Mouse (Mus musculus): Measurements from ENCODE around the gene Batf3.
A peak's percentile ranks its signal among the peaks of the same experiment; 100 is the strongest.

Batf3 gene

DNA sequence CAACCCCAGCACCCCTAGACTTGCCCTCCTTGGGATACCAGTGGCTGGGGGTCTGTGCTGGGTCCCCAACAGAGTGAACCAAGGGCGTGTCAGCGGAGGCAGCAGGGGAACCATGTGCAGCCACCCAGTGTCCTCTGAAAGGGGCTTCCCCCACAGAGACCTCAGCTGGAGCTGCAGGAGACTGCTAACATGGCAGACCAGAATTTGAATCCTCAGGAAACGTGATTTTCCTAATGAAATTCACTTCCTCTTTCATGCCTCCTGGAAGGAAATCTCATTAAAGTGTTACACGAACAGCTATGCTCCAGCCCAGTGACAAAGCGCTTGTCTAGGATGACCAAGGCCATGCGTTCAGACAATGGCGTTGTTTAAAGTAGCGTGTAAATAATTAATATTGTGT, 10.7 kb upstream of the Batf3 start:
- DNase-seq, result no peak

DNA sequence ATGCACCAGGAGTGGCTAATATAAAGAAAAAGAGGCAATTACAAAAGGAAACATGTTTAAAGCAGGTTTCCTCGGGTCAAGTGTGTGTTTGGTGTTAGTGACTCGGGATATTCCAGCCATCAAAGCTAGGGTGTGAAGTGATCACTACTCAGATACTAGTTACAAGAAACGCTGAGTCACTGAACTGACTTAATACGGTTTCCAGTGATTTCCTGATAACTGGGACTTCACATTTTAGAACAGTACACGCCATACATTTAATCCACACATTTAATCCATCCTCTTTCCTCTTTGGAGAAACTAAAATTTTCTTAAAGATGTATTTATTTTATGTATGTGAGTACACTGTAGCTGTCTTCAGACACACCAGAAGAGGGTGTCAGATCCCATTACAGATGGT, 9.7 kb upstream of the Batf3 start:
- DNase-seq, result no peak

DNA sequence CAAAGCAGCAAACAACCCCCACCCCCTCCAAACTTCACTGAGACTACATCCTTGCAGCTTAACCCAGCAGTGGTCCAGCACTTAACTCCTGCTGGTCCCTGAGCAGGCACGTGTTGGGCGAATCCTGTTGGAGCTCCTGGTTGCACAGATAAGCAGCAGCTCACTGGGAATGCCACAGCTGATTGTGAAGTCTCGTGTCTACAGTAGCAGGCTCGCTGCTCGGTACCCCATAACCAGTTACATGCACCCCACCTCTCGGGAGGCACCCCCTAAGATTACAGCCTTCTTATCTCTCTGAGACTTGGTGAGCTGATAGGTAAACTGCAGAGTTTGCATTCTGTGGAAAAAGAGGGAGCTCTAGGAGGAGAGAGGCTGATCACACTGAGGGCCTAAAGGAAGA, 8.3 kb upstream of the Batf3 start:
- DNase-seq, result no peak

DNA sequence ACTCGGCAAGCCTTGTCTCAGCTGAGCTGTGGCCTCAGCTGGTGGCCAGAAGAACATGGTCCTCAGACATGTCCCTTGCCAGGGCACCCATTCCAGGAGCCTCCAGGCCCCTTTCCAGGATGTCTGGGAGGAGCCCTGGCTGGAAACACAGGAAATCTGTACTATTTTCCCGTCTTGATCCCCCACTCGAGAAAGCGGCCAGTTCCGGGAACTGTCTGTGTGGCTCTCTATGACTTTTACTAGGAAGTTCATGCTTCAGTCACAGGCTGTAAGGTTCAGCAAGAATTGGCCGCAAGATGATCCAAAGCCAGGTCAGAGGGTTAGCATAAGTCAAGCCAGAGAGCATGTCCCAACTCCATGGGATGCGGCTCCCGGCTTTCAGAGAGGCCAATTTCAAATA, 5.6 kb upstream of the Batf3 start:
- no peak for DNase-seq

DNA sequence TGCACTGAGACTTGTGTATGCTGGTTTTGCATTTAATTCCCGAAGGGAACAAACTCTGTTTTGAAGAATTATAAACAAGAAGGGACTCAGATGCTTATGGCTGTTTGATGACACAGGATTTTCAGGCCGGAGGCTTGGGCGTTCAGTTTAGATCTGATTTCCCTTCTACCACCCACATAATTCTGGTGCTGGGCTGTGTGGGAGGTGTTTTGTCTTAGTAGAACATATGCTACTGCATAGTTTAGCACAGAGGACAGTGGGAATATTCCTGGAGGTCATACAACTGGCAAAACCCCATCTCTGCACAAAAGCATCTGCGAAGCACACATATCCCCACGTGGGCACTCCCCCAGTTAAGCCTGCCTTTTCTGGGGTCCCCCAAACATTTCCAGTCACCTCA, 4.1 kb upstream of the Batf3 start:
- DNase-seq, result no peak

DNA sequence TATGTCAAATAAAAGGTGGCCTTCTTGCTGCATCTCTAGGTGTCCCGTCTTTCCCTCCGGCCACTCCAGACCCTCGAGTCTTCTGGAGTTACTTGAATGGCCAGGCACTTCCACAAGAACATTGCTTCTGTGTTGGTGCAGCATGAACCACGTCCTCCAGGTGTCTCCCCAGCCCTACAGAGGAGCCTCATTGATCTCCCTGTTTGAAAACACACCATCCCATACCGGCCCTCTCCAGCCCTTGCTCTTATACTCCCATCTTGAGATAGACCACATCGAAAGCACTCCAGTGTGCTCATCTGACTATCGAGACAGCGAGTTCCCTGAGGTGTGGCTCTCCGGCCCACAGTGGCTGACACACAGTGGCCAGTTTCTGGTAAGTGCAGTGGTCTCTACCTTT, 2.6 kb upstream of the Batf3 start:
- DNase-seq, result no peak

DNA sequence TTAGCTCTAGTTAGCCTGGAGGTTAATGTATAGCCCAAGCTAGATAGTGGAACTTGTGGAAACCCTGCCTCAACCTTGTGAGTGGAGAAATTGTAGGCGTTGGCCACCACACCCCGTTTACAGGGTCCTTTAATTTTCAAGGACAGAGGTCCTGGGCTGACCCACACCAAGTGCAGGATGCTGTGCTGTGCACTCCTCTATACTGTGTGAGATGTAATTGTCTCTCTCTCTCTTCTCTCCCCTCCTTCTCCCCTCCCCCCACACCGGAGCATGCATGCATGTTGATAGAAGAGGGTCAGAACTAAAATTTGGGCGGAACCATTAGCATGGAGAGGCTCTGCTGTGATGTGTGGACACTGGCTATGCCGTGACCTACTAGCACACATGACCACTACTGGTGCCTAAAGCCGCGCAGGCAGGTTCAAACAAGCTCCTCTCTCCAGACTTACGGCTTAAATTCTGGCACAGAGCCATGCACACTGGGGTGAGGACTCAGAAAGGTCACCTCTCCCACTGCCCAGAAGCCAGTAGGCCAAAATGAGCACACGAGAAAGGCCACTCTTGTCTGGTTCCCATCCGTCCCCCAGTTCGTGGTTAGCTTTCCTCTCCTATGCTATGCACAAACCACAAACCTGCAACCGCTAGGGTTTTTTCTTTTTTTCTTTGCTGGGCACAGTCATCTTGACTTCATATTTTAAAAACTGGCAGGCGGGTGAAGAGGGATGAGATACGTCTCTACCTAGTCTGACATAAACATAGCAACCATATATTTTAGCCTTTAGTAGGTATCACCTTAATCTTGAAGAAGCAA, 571 bp upstream of the Batf3 start:
- no peak for DNase-seq

DNA sequence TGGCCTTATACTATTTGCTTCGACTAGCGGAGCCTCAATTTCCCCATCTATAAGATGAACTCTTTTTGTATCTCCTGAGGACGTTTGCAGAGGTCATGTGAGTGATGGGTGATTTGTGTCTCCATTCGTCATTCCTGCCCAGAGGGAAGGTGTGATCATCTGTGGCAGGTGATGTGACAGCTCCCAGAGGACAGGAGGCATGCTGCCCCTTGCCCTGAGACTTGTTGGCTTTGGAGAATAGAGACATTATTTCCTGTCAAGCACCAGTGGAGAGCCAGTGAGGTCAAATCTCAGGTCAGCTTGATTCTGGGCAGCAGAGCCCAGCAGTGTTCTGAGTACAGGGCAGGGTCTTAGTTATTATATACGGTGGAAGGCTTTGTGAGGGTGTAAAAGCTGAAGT, 1.5 kb downstream of the Batf3 start:
- no peak for DNase-seq

DNA sequence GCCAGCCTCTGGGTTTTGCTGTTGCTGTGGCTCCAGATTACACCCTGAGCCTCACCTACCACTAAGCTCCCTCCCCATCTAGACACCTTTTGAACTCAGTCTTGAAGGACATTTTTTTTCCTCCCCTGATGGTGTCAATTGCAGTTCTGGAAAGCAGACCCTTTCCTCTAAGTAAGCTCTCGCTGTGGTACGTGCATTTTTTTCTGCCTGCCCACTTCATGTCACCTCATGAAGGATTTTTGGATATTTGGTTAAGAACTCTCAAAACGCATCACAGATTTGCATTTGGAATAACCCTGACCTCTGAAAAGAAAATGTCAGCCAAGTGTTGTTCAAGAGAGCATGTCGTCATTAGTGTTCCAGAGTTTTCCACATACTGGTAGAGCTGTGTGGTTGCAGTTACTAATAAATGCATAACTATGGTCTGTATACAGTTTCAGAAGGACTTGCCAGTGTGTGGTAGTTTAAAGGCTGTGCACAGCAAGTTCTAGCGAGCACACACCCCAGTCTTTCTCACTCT, 2.2 kb downstream of the Batf3 start:
- DNase-seq, result no peak

DNA sequence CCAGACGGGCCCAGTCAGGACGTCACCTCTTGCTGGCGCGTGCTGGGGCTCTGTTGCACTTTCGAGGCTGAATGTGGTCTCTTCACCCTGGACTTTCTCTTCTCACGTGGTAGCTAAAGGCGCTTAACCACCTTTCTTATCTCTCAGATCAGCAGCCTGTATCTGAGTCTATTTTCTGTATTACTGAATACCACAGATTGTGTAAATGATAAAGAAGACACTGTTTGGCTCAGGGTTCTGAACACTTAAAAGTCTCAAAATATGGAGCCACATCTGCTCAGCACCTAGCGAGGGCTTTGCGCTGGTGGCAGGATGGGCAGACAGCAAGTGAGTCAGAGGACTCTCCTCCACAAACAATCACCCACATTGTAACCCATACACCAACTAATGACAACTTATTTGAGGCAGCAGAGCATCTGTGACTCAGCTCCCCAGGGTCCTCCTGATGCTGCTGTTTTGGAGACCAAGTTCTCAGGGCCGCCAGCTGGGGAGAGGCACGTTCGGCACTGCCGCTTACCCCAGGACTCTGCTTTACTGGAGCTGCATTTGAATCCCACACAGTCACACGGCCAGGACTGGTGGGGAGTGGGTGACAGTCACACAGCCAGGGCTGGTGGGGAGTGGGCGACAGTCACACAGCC, 5.2 kb downstream of the Batf3 start:
- DNase-seq, result no peak

DNA sequence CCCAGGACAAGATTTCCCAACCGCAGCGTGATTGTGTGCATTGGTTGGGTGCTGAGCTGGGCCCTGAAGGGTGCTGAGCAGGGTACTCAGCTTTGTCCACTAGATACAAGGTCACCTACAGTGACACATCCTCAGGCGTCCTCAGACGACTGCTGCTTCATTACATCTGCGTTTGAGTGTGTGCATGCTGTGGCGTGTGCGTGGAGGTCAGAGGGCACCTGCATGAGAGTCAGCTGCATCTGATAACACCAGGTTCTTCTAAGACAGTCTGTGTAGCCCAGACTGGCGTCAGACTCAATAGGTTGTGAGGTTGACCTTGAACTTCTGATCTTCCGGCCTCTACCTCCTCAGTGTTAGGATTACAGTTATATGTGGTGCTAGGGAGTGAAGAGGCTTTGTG, 7.6 kb downstream of the Batf3 start:
- DNase-seq, result no peak

DNA sequence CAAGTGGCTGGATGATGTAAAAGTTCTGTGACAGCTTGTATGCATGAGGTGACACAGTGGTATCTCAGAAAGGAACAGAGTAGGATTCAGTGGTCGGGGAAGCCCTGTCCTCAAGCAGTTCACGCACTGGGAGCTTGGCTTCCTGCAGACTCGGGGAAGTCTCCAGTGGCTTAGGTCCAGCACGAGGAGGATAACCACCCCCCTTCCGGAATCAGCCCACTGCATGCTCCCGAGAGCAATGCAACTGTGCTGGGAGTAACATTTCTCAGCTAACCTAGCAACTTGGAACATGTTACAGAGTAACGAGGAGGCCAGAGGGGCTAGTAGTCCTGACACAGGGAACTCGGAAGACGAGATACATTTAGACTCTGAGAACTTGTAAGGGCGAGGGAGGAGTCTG, 9.7 kb downstream of the Batf3 start:
- no peak for DNase-seq

DNA sequence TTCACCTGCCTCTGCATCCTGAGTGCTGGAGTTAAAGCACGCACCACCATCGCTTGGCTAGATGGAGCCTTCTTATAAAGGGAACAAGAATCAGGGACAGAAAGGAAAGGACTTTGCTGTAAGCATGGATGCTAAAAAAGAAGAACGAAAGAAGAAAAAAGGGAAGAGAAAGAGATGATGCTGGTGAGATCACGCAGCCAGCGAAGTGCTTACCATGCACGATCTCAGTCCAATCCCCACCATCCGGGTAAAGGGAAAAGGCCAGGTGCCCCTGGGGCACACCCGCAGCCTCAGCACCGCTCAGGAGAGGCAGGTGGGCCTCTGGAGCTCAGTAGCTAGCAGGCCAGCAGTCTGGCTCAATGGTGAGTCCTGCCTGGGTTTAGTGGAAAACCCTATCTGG, 12.3 kb downstream of the Batf3 start:
- no peak for DNase-seq

DNA sequence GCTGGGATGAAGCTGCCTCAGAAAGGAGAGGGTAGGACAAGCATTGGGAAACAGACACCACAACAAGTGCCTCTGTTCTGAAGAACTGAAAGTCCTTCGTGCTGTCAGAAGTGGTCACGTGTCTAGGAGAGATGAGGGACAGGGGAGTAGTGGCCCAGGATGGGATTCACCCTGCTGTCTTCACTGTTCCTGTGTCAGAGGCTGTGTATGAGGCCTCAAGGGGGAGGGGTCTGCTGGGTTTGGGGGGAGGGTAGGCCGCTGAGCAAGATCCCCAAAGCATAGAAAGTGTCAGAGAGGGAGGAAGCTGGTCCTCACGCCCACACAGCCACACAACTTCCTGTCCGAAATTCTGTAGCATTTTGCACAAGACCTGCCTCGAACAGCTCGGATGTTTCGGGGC, 13.5 kb downstream of the Batf3 start:
- DNase-seq, result peak; percentile 28 to 38

DNA sequence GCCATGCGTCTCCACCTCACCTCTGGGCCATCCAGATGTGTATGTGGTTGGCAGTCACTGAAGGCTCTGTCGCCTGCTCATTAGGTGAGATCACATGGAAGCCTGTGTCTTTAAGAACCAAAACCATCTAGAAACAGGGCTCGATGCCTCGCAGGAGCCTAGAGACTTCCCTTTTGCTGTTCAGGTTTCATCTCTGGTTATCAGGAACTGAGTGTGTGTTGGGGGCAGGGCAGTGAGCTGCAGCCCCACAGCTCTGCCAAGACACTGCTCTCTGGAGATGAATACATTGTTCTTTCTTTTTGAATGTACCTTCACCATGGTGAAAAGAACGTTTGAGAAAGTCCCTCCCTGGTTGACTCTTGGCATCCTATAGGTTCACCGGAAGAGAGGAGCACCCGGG, 17.2 kb downstream of the Batf3 start:
- peak in 1 of 2 experiments; percentile 9 for DNase-seq

DNA sequence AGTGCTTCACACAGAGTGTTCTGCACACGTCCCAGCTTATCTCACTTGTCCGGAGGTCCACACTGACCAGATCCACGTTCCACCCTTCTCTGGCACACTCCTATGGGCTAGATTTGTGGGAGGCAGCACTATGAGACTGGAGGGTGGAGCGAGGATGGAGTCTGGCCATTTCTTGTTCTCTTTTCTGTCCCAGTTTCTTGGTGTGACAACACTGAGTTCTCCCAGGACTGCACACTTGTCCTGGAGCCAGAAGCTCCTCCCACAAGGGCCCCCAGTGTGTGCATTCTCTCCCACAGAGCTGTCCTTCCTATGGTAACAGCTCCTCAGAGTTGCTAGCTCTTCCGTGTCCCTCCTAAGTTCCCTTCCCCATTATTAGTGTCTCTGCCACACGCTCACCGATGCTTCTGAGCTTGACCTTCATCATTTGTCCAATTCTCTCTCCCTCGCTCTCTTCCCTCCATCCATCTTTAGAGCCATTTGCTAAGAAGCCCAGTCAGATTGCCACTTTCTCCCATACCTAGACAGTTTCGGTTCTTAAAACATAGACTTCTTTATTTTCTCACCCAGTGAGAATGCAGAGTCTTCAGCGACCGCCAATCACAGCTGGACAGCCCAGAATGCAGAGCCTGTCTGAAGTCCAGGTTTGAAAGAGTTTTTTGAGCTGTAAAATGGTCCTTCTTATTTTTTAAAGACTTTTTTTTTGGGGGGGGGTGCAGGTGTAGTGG, 18.0 kb downstream of the Batf3 start:
- peak in 1 of 2 experiments; percentile 7 for DNase-seq

DNA sequence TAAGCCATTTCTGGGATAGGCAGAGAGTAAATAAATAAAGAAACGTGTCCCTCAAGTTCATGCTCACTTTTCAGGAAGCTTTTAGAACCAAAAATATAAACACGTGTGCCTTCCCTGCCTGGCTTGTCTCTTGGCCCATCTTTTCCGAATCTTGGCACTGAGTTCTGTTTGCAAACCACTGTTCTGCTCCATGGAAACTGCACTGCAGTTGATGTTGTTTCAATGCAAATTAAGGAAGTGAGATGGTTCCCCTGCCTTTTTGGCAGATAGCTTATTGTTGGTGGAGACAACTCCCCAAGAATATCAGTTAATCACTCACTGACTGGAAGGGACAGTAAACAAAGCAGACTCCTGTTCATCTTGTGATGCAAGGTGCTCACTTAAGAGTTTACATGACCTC, 25.1 kb downstream of the Batf3 start:
- DNase-seq, result peak in 1 of 2 experiments; percentile 24

DNA sequence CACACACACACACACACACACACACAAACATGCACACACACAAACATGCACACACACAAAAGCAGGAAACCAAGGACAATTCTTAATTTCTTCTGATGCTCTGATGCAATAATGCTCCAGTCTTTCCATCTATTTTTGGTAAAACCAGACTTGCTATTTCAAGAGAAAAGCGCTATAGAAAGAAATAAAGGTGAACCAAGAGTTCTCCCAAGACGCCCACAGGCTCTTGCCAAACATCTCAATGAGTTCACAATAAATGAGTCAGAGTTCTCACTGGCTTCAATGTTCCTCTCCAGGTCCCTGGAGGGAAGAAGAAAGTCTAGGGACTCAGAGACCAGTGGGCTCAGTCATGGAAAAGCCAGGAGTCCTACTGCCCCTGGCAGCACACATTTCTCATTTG, 26.0 kb downstream of the Batf3 start:
- peak in 1 of 2 experiments; percentile 19 for DNase-seq

DNA sequence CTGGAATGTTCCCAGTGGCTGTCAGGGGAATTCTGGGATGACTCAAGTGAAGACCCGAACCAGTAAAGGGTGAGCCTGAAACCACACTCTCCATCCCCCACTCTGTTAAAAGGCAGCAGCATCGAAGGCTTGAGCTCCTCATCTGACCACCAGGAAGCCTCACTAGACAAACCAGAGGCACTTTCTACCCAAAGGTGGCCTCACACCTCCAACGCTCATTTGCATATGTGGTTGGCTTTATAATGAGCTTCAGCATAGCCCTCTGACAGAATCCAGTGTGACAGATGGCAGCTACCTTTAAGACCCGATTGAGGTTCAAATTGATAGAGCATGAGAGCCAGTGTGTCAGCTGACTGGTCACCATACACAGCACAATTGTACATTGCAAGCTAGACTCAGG, 26.6 kb downstream of the Batf3 start:
- no peak for DNase-seq

DNA sequence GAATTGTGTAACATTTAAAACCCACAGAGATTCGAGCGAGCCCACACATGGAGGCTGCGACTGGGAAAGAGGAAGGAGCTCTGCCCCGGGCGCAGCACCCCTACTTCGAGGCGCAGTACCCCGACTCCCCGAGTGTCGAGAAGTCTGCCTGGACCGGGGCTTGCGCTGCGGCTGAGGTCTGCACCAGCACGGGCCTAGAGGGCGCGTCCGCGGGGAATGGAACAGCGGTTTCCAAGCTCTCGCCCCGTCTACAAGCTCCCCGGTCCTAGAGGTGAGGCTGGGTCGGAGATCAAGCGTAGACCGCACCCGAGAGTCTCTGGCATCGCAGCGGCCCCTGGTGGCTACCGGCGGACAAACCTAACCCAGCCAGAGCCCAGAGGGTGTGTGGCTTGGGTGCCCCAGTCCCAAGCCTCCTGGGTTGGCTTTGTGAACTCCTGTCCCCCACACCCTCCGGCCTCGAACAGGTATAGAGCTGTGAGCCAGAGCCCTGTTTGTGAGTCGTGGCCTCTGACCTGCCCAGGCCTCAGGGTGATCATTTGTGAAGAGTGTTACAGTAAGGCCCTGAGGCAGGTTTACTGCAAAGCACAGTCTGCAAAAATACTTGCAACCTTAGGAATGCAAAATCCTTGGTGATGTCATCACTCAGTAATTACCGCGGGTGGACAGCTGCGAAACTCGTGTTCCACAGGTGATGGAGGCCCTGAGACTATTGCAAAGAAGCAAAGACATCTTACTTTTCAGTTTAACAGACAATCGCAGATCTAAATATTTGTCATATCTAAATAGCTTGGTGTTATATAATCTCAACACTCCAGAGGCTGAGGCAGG, 28.4 kb downstream of the Batf3 start:
- DNase-seq, result peak; percentile 56 to 60

DNA sequence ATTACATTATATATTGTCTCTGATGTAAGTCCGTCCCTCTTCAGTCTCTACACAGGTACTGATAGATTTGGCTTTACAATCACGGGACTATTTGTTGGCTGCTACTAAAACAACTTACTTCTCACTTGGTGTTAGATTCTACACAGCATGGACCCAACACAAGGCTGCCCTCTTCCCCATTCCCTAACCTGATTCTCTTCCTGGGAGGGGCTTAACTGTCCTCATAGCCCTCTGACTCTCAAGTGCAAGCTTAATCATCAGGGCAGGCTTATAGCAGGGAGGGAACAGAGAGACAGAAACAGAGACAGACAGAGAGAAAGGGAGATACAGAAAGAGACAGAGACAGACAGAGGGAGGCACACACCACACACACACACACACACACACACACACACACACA, 34.0 kb downstream of the Batf3 start:
- DNase-seq, result no peak

DNA sequence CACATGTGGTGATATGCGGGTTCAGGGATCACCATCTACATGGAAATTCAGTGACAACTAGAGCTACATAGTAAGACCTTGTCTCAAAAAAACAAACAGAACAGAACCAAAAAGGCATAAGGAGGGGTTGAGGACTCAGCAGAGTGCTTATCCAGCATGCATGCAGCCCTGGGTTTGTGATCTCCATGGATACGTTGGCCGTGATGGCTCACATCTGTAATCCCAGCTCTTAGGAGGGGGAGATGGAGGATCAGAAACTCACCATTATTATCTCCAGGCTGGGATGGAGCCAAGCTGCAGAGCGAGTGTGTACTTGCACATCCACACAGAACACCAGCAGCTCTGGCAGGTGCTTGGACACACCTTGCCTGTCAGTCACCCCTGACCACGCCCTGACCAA, 34.6 kb downstream of the Batf3 start:
- DNase-seq, result no peak

DNA sequence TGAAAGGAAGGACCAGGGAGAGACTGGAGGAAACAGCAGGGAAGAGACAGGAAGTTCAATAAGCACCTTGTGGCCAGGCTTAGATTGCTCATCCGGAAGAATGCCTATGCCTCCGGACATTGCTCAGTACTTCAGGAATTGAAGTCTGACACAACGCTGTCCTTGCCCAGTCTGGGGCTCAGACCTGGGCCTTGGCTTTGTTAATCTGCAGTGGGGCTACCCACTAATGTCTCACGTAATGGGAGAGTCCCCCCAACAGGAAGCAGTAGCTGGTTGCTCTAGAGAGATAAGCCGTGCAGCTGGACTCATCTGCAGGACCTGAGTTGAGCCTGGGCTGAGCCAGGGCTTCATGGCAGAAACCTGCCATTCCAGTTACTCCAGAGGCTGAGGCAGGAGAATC, 35.3 kb downstream of the Batf3 start:
- DNase-seq, result no peak

All from lung, adult 18-20 months (tissue).